Mouse (Mus musculus): ENCODE measurements around the gene Smad6.

DNA sequence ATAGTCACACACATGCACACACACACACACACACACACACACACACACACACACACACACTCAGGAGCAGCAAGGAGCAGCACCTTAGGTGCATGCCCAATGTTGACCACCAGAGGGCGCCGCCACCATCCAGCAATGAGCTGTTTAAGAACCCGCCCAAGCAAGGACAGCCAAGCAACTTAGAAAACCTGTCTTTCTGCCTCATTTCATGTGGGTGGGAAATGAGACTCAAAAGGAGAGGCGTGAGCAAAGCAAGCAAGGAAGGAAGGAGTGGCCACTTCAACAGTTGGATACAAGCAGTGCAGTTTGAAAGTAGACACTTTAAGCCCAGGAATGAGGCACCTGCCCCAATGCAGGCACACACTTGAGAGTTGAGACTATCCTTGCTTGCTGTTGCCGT lies 112.2 kb downstream of the Smad6 start:
- TF ChIP-seq CTCF (IDR thresholded peaks at IDR 0.05; ENCODE audit: control insufficient read depth, insufficient read depth, insufficient replicate concordance, low read depth, low read length) (peak; percentile 98), POLR2A (IDR thresholded peaks at IDR 0.05; ENCODE audit: control insufficient read depth, low read depth, low read length) (no peak)

All from testis, adult 2 months (tissue).